Mouse (Mus musculus) CH12.LX (cell line): Measurements from ENCODE around the gene Rab25. TPM values are rescaled to one million over a fixed set of nuclear protein-coding genes. Genes with fewer than 3 reads are reported as not detected.

ENCODE experiments used
- DNase-seq: peaks from one replicate; pipeline ENCODE4 v3.0.0-alpha.2; 2013; ENCODE audit errors: extremely low read depth
- H3K27ac ChIP-seq: 2 replicates; pipeline ENCODE4 v1.5.1; 2012; ENCODE audit warnings: low read depth, mild to moderate bottlenecking, control low read depth, moderate library complexity; ENCODE audit not compliant: insufficient read depth
- H3K27me3 ChIP-seq: replicated peaks from 2 replicates; pipeline ENCODE3; 2012; ENCODE audit warnings: inconsistent platforms
- H3K36me3 ChIP-seq, 2 experiments: replicated peaks in 1 of 2; 2 replicates each; pipeline versions ENCODE3 to v1.6.1; 2012; ENCODE audit warnings: inconsistent platforms in 1 of 2, low read length in 1 of 2, mild to moderate bottlenecking in 1 of 2, mixed read lengths in 1 of 2, moderate library complexity in 1 of 2; ENCODE audit not compliant: control insufficient read depth in 1 of 2, insufficient read depth in 1 of 2
- H3K4me1 ChIP-seq, 2 experiments: 2 replicates each; pipeline ENCODE4 v1.6.1; 2012; ENCODE audit warnings: inconsistent platforms in 1 of 2, moderate library complexity in 1 of 2; ENCODE audit not compliant: insufficient read depth in 2 of 2, control insufficient read depth in 1 of 2
- H3K4me2 ChIP-seq: 2 replicates; pipeline ENCODE4 v1.6.1; 2012; ENCODE audit warnings: low read depth, mild to moderate bottlenecking, control low read depth; ENCODE audit not compliant: poor library complexity, insufficient read depth, severe bottlenecking
- H3K4me3 ChIP-seq, 3 experiments: fragments of 150-350 bp in 1 of 3; sonication (generic) in 1 of 3; replicated peaks in 1 of 3; 2 replicates each; pipeline versions ENCODE3 to v1.5.1; 2011 to 2012; ENCODE audit warnings: low read depth in 2 of 3, low read length in 2 of 3, mild to moderate bottlenecking in 2 of 3, moderate library complexity in 2 of 3, control low read depth in 1 of 3, improper control_type of control experiment in 1 of 3, inconsistent platforms in 1 of 3, mixed read lengths in 1 of 3; ENCODE audit not compliant: poor library complexity in 1 of 3
- H3K79me2 ChIP-seq: replicated peaks from 2 replicates; pipeline ENCODE4 v1.6.1; 2012; ENCODE audit warnings: mild to moderate bottlenecking, moderate library complexity; ENCODE audit not compliant: control insufficient read depth, poor library complexity, insufficient read depth, severe bottlenecking; ENCODE audit errors: extremely low read depth
- H3K9ac ChIP-seq: 2 replicates; pipeline ENCODE4 v1.6.1; 2012; ENCODE audit warnings: low read depth, mild to moderate bottlenecking, control low read depth, moderate library complexity; ENCODE audit not compliant: insufficient read depth
- H3K9me3 ChIP-seq: replicated peaks from 2 replicates; pipeline ENCODE3; 2012; ENCODE audit warnings: low read length, inconsistent platforms, mixed read lengths
- BHLHE40 ChIP-seq: IDR thresholded peaks from 2 replicates; pipeline ENCODE4 v1.6.1; 2011; ENCODE audit warnings: mild to moderate bottlenecking, low read depth, low read length, improper control_type of control experiment
- CHD1 ChIP-seq: IDR thresholded peaks from 2 replicates; pipeline ENCODE4 v1.6.1; 2012; ENCODE audit warnings: low read depth, low read length, improper control_type of control experiment, inconsistent platforms
- CHD2 ChIP-seq: IDR thresholded peaks from 2 replicates; pipeline ENCODE4 v1.6.1; 2011; ENCODE audit warnings: low read length, improper control_type of control experiment
- CTCF ChIP-seq, 2 experiments: IDR thresholded peaks in 1 of 2; conservative IDR thresholded peaks in 1 of 2; 2 replicates each; pipeline ENCODE4 v1.5.1; 2011 to 2012; ENCODE audit warnings: low read depth in 2 of 2, low read length in 2 of 2, improper control_type of control experiment in 1 of 2, inconsistent platforms in 1 of 2, mild to moderate bottlenecking in 1 of 2, moderate library complexity in 1 of 2
- E2F4 ChIP-seq: IDR thresholded peaks from 2 replicates; pipeline ENCODE4 v1.6.1; 2011; ENCODE audit warnings: low read depth, low read length, improper control_type of control experiment; ENCODE audit not compliant: insufficient replicate concordance
- ELF1 ChIP-seq: IDR thresholded peaks from 2 replicates; pipeline ENCODE4 v1.6.1; 2014; ENCODE audit warnings: low read depth, mild to moderate bottlenecking, inconsistent platforms, low read length, improper control_type of control experiment
- EP300 ChIP-seq: IDR thresholded peaks from 2 replicates; pipeline ENCODE4 v1.6.1; 2011; ENCODE audit warnings: low read length, improper control_type of control experiment
- ETS1 ChIP-seq: conservative IDR thresholded peaks from 2 replicates; pipeline ENCODE4 v1.6.1; 2012; ENCODE audit warnings: low read depth, mild to moderate bottlenecking, inconsistent platforms, low read length, improper control_type of control experiment, moderate library complexity
- GABPA ChIP-seq: IDR thresholded peaks from 2 replicates; pipeline ENCODE4 v1.6.1; 2012; ENCODE audit warnings: low read depth, low read length, improper control_type of control experiment, inconsistent platforms; ENCODE audit not compliant: insufficient replicate concordance
- HCFC1 ChIP-seq: IDR thresholded peaks from 2 replicates; pipeline ENCODE4 v1.6.1; 2012; ENCODE audit warnings: low read depth, mild to moderate bottlenecking, inconsistent platforms, low read length, improper control_type of control experiment
- IRF4 ChIP-seq: IDR thresholded peaks from 2 replicates; pipeline ENCODE4 v1.6.1; 2014; ENCODE audit warnings: low read depth, mild to moderate bottlenecking, inconsistent platforms, low read length, improper control_type of control experiment
- JUN ChIP-seq: IDR thresholded peaks from 2 replicates; pipeline ENCODE4 v1.6.1; 2011; ENCODE audit warnings: low read depth, mild to moderate bottlenecking, low read length, improper control_type of control experiment, moderate library complexity; ENCODE audit not compliant: insufficient read depth
- JUND ChIP-seq: conservative IDR thresholded peaks from 2 replicates; pipeline ENCODE4 v1.6.1; 2011; ENCODE audit warnings: low read depth, low read length, improper control_type of control experiment
- KAT2A ChIP-seq: IDR thresholded peaks from 2 replicates; pipeline ENCODE4 v1.6.1; 2012; ENCODE audit warnings: low read length, improper control_type of control experiment, inconsistent platforms; ENCODE audit not compliant: insufficient replicate concordance
- MAFK ChIP-seq: IDR thresholded peaks from 2 replicates; pipeline ENCODE4 v1.6.1; 2011; ENCODE audit warnings: low read length, improper control_type of control experiment; ENCODE audit not compliant: insufficient replicate concordance
- MAX ChIP-seq: IDR thresholded peaks from 2 replicates; pipeline ENCODE4 v1.6.1; 2011; ENCODE audit warnings: low read length, improper control_type of control experiment
- MAZ ChIP-seq: IDR thresholded peaks from 2 replicates; pipeline ENCODE4 v1.6.1; 2012; ENCODE audit warnings: low read depth, mild to moderate bottlenecking, inconsistent platforms, low read length, improper control_type of control experiment, moderate library complexity
- MEF2A ChIP-seq: IDR thresholded peaks from 2 replicates; pipeline ENCODE4 v1.6.1; 2014; ENCODE audit warnings: low read depth, mild to moderate bottlenecking, inconsistent platforms, low read length, improper control_type of control experiment, borderline replicate concordance
- MXI1 ChIP-seq: IDR thresholded peaks from 2 replicates; pipeline ENCODE4 v1.6.1; 2011; ENCODE audit warnings: mild to moderate bottlenecking, low read depth, low read length, improper control_type of control experiment
- MYC ChIP-seq: IDR thresholded peaks from 2 replicates; pipeline ENCODE4 v1.6.1; 2011; ENCODE audit warnings: low read depth, mild to moderate bottlenecking, improper control_type of control experiment, low read length
- NELFE ChIP-seq: IDR thresholded peaks from 2 replicates; pipeline ENCODE4 v1.6.1; 2011; ENCODE audit warnings: low read depth, low read length, improper control_type of control experiment
- NRF1 ChIP-seq: IDR thresholded peaks from 2 replicates; pipeline ENCODE4 v1.6.1; 2014; ENCODE audit warnings: low read depth, mild to moderate bottlenecking, inconsistent platforms, low read length, improper control_type of control experiment, moderate library complexity
- PAX5 ChIP-seq: IDR thresholded peaks from 2 replicates; pipeline ENCODE4 v1.6.1; 2012; ENCODE audit warnings: low read length, inconsistent platforms, mixed read lengths
- POLR2A ChIP-seq: IDR thresholded peaks from 2 replicates; pipeline ENCODE4 v1.6.1; 2011; ENCODE audit warnings: low read depth, mild to moderate bottlenecking, improper control_type of control experiment, low read length
- POLR2AphosphoS2 ChIP-seq: IDR thresholded peaks from 2 replicates; pipeline ENCODE4 v1.6.1; 2011; ENCODE audit warnings: low read depth, low read length, improper control_type of control experiment
- RAD21 ChIP-seq: IDR thresholded peaks from 2 replicates; pipeline ENCODE4 v1.6.1; 2011; ENCODE audit warnings: low read depth, mild to moderate bottlenecking, low read length, improper control_type of control experiment, moderate library complexity
- RCOR1 ChIP-seq: conservative IDR thresholded peaks from 2 replicates; pipeline ENCODE4 v1.6.1; 2012; ENCODE audit warnings: low read depth, mild to moderate bottlenecking, inconsistent platforms, low read length, improper control_type of control experiment
- SIN3A ChIP-seq: IDR thresholded peaks from 2 replicates; pipeline ENCODE4 v1.6.1; 2012; ENCODE audit warnings: low read length, improper control_type of control experiment, inconsistent platforms
- SMC3 ChIP-seq: IDR thresholded peaks from 2 replicates; pipeline ENCODE4 v1.6.1; 2011; ENCODE audit warnings: low read depth, low read length, improper control_type of control experiment
- TBP ChIP-seq: conservative IDR thresholded peaks from 2 replicates; pipeline ENCODE4 v1.6.1; 2011; ENCODE audit warnings: low read depth, low read length, improper control_type of control experiment
- TCF12 ChIP-seq: IDR thresholded peaks from 2 replicates; pipeline ENCODE4 v1.6.1; 2014; ENCODE audit warnings: low read depth, mild to moderate bottlenecking, inconsistent platforms, low read length, improper control_type of control experiment
- UBTF ChIP-seq: IDR thresholded peaks from 2 replicates; pipeline ENCODE4 v1.6.1; 2012; ENCODE audit warnings: low read depth, mild to moderate bottlenecking, inconsistent platforms, low read length, improper control_type of control experiment, moderate library complexity
- USF1 ChIP-seq: IDR thresholded peaks from 2 replicates; pipeline ENCODE4 v1.6.1; 2014; ENCODE audit warnings: low read depth, mild to moderate bottlenecking, inconsistent platforms, low read length, improper control_type of control experiment
- USF2 ChIP-seq: conservative IDR thresholded peaks from 2 replicates; pipeline ENCODE4 v1.6.1; 2011; ENCODE audit warnings: low read depth, low read length, improper control_type of control experiment
- ZC3H11A ChIP-seq: IDR thresholded peaks from 2 replicates; pipeline ENCODE4 v1.6.1; 2012; ENCODE audit warnings: low read depth, mild to moderate bottlenecking, inconsistent platforms, low read length, improper control_type of control experiment
- ZKSCAN1 ChIP-seq: IDR thresholded peaks from 2 replicates; pipeline ENCODE4 v1.6.1; 2012; ENCODE audit warnings: low read depth, inconsistent platforms, low read length, improper control_type of control experiment, borderline replicate concordance
- ZMIZ1 ChIP-seq: IDR thresholded peaks from 2 replicates; pipeline ENCODE4 v1.6.1; 2012; ENCODE audit warnings: low read depth, mild to moderate bottlenecking, inconsistent platforms, low read length, improper control_type of control experiment
- ZNF384 ChIP-seq: IDR thresholded peaks from 2 replicates; pipeline ENCODE4 v1.6.1; 2012; ENCODE audit warnings: low read depth, low read length, improper control_type of control experiment, inconsistent platforms
- dilution Hi-C: fragments of 300-500 bp; cut with MboI; formaldehyde crosslinking; loops from 2 replicates; pipeline ENCODE4 v1.14.3; 2020; ENCODE audit warnings: low sequenced_read_pairs; ENCODE audit not compliant: extremely low pct_unique_long_range_greater_than_20kb, extremely low pct_ligation_motif_present
- in situ Hi-C: fragments of 300-500 bp; cut with MboI; formaldehyde crosslinking; loops from 3 replicates; pipeline ENCODE4 v1.14.3; 2019; ENCODE audit warnings: low sequenced_read_pairs, low pct_ligation_motif_present, low pct_unique_long_range_greater_than_20kb, mixed read lengths
- polyA plus RNA-seq: library from polyadenylated mRNA; unstranded; fragments of >175 nt; gene quantifications from 2 replicates; pipeline ENCODE4 v1.2.1, GENCODE M21; 2012; ENCODE audit warnings: low read depth; ENCODE audit not compliant: insufficient read length
- total RNA-seq, 2 experiments: library from RNA; depleted of rRNA; stranded (reverse); fragments of 300-350 nt in 1 of 2; fragments of >200 nt in 1 of 2; gene quantifications; 2 replicates each; pipeline ENCODE4 v1.2.3; 2012 to 2014

Rab25 gene
- total and polyA plus RNA-seq, 3 experiments = 0.79 to 4.1 (median 1.8) TPM

- peak; percentile 76 for DNase-seq
- H3K4me1 ChIP-seq = peaks cover 13 to 29% of the 10 kb centered on the region in 2 experiments
- H3K4me2 ChIP-seq = peak overlapping the region; percentile 71
- in situ Hi-C loops (no loop called here), dilution Hi-C loops (no loop called here)
- no peaks in the 10 kb centered on the region for H3K9me3 ChIP-seq
- H3K9ac ChIP-seq = peak overlapping the region; percentile 36; the same call in 1 of the 2 replicates
- peaks cover 14 to 37% of the 10 kb centered on the region in 2 experiments for H3K36me3 ChIP-seq
- no peak for TF ChIP-seq ZKSCAN1
- no peak for TF ChIP-seq GABPA
- TF ChIP-seq ZC3H11A = peak; percentile 34; the same call in 1 of the 2 replicates
- no peak for TF ChIP-seq IRF4
- TF ChIP-seq ELF1 = no peak
- TF ChIP-seq SIN3A = peak; percentile 29; the same call in 1 of the 2 replicates
- no peak for TF ChIP-seq NELFE
- no peak for TF ChIP-seq HCFC1
- peak; percentile 36; the same call in 1 of the 2 replicates for TF ChIP-seq JUND
- TF ChIP-seq MAX = no peak
- no peak for TF ChIP-seq ZMIZ1
- no peak for TF ChIP-seq KAT2A
- TF ChIP-seq E2F4 = 0 out of 2 replicates have a peak, but pooled peaks have one; percentile 18
- no peak for TF ChIP-seq NRF1
- TF ChIP-seq JUN = no peak
- no peak for TF ChIP-seq MAFK
- no peak for TF ChIP-seq USF1
- no peak for TF ChIP-seq MYC
- no peak for TF ChIP-seq ETS1
- no peak for TF ChIP-seq CHD2
- TF ChIP-seq MEF2A = no peak
- peak; percentile 79 for TF ChIP-seq SMC3
- no peak for TF ChIP-seq PAX5
- TF ChIP-seq POLR2A = no peak
- TF ChIP-seq POLR2AphosphoS2 = no peak
- TF ChIP-seq TCF12 = no peak
- no peak for TF ChIP-seq UBTF
- TF ChIP-seq BHLHE40 = no peak
- TF ChIP-seq CHD1 = no peak
- no peak for TF ChIP-seq MAZ
- TF ChIP-seq USF2 = no peak
- TF ChIP-seq RAD21 = peak; percentile 76
- no peak for TF ChIP-seq ZNF384
- TF ChIP-seq RCOR1 = no peak
- TF ChIP-seq TBP = no peak
- no peak for TF ChIP-seq EP300
- peak; percentile 52 to 80 for TF ChIP-seq CTCF (conservative IDR thresholded peaks at IDR 0.05 in 1 of 2, IDR thresholded peaks at IDR 0.05 in 1 of 2; ENCODE audit: low read depth in 2 of 2, low read length in 2 of 2)
- 0 out of 2 replicates have a peak, but pooled peaks have one; percentile 25 for TF ChIP-seq MXI1
- H3K27me3 ChIP-seq = no peaks in the 10 kb centered on the region
- H3K79me2 ChIP-seq = no peaks in the 10 kb centered on the region
- H3K4me3 ChIP-seq = peak overlapping the region in 1 of 3 experiments; percentile 49
- H3K27ac ChIP-seq = peak overlapping the region; percentile 76
Measured at GRCm38 (mm10) chr3:88591950-88592731, 44.0 kb upstream of the Rab25 start.
